Mouse (Mus musculus): ENCODE measurements around the gene Lrfn3.

Gene Lrfn3

GRCm38 (mm10) chr7:30346635-30347379 lies 15.8 kb downstream of the Lrfn3 start:
- peak; percentile 60 to 85 for DNase-seq (ENCODE audit: low spot score in 2 of 2)

- no peak for DNase-seq (ENCODE audit: low spot score in 2 of 2)
Observed at GRCm38 (mm10) chr7:30339432-30340109, 23.0 kb downstream of the Lrfn3 start.

GRCm38 (mm10) chr7:30336384-30336783 lies 26.2 kb downstream of the Lrfn3 start:
- DNase-seq (ENCODE audit: low spot score in 2 of 2) = peak; percentile 64 to 84

GRCm38 (mm10) chr7:30335688-30336087 lies 26.9 kb downstream of the Lrfn3 start:
- no peak for DNase-seq (ENCODE audit: low spot score in 2 of 2)

- no peak for DNase-seq (ENCODE audit: low spot score in 2 of 2)
Observed at GRCm38 (mm10) chr7:30334563-30334962, 28.0 kb downstream of the Lrfn3 start.

- peak; percentile 36 to 64 for DNase-seq (ENCODE audit: low spot score in 2 of 2)
Observed at GRCm38 (mm10) chr7:30333436-30333835, 29.1 kb downstream of the Lrfn3 start.

- DNase-seq (ENCODE audit: low spot score in 2 of 2) = no peak
Observed at GRCm38 (mm10) chr7:30332622-30333259, 29.8 kb downstream of the Lrfn3 start.

- peak; percentile 70 to 83 for DNase-seq (ENCODE audit: low spot score in 2 of 2)
Observed at GRCm38 (mm10) chr7:30331887-30332286, 30.7 kb downstream of the Lrfn3 start.

GRCm38 (mm10) chr7:30328379-30328778 lies 34.2 kb downstream of the Lrfn3 start:
- peak in 1 of 2 experiments; percentile 54 for DNase-seq (ENCODE audit: low spot score in 2 of 2)

- peak in 1 of 2 experiments; percentile 54 for DNase-seq (ENCODE audit: low spot score in 2 of 2)
Observed at GRCm38 (mm10) chr7:30327140-30327539, 35.4 kb downstream of the Lrfn3 start.

- DNase-seq (ENCODE audit: low spot score in 2 of 2) = no peak
Observed at GRCm38 (mm10) chr7:30326427-30326826, 36.1 kb downstream of the Lrfn3 start.

GRCm38 (mm10) chr7:30325364-30325763 lies 37.2 kb downstream of the Lrfn3 start:
- DNase-seq (ENCODE audit: low spot score in 2 of 2) = peak; percentile 68 to 88

- DNase-seq (ENCODE audit: low spot score in 2 of 2) = peak in 1 of 2 experiments; percentile 57
Observed at GRCm38 (mm10) chr7:30324300-30324944, 38.1 kb downstream of the Lrfn3 start.

GRCm38 (mm10) chr7:30323795-30324194 lies 38.8 kb downstream of the Lrfn3 start, which contains the start of gene Sdhaf1:
Sdhaf1 (minus strand) TSS chr7:30323895.
- no peak for DNase-seq (ENCODE audit: low spot score in 2 of 2)

- DNase-seq (ENCODE audit: low spot score in 2 of 2) = no peak
Observed at GRCm38 (mm10) chr7:30322865-30323264, 39.7 kb downstream of the Lrfn3 start.

- DNase-seq (ENCODE audit: low spot score in 2 of 2) = peak; percentile 96 to 97
Observed at GRCm38 (mm10) chr7:30322285-30322667, 40.3 kb downstream of the Lrfn3 start.

GRCm38 (mm10) chr7:30321539-30322284 lies 40.9 kb downstream of the Lrfn3 start, which contains the start of gene E130208F15Rik:
E130208F15Rik (plus strand) TSS chr7:30321740.
- DNase-seq (ENCODE audit: low spot score in 2 of 2) = peak; percentile 72 to 84

GRCm38 (mm10) chr7:30320946-30321345 lies 41.6 kb downstream of the Lrfn3 start:
- no peak for DNase-seq (ENCODE audit: low spot score in 2 of 2)

- DNase-seq (ENCODE audit: low spot score in 2 of 2) = no peak
Observed at GRCm38 (mm10) chr7:30318142-30318541, 44.4 kb downstream of the Lrfn3 start.

- no peak for DNase-seq (ENCODE audit: low spot score in 2 of 2)
Observed at GRCm38 (mm10) chr7:30315559-30316529, 46.7 kb downstream of the Lrfn3 start.
